Mouse (Mus musculus) c-Kit-positive CD71-negative TER-119-negative erythroid progenitor cells, embryonic 14.5 days (primary cell): ENCODE data around the gene Rara.
"Not testable (repeated sequence)": the region's sequence is repeated elsewhere in the genome, so short reads cannot be mapped to it uniquely, and the experiment has no call there.

ENCODE experiments used
- DNase-seq: peaks from one replicate; pipeline ENCODE4 v3.0.0-alpha.2; 2013; ENCODE audit warnings: low read depth

The Rara gene

GRCm38 (mm10) chr11:98922851-98923711 is 4.5 kb upstream of the Rara start:
- DNase-seq, result not testable (repeated sequence)

- DNase-seq, result no peak
Observed at GRCm38 (mm10) chr11:98924633-98925175, 2.9 kb upstream of the Rara start.

GRCm38 (mm10) chr11:98925265-98925721 is 2.3 kb upstream of the Rara start:
- no peak for DNase-seq

- DNase-seq, result no peak
Observed at GRCm38 (mm10) chr11:98925868-98926311, 1.7 kb upstream of the Rara start.

- no peak for DNase-seq
Observed at GRCm38 (mm10) chr11:98926553-98926952, 1.1 kb upstream of the Rara start.

GRCm38 (mm10) chr11:98928186-98928893 is 722 bp downstream of the Rara start:
- no peak for DNase-seq

GRCm38 (mm10) chr11:98929503-98929902 is 1.9 kb downstream of the Rara start:
- DNase-seq, result no peak

GRCm38 (mm10) chr11:98930127-98930601 is 2.5 kb downstream of the Rara start:
- DNase-seq, result no peak

GRCm38 (mm10) chr11:98930773-98931512 is 3.3 kb downstream of the Rara start:
- DNase-seq, result no peak

- no peak for DNase-seq
Observed at GRCm38 (mm10) chr11:98931513-98932292, 4.1 kb downstream of the Rara start.

- DNase-seq, result no peak
Observed at GRCm38 (mm10) chr11:98932293-98933091, 4.9 kb downstream of the Rara start.

- DNase-seq, result no peak
Observed at GRCm38 (mm10) chr11:98933151-98933550, 5.5 kb downstream of the Rara start.

GRCm38 (mm10) chr11:98933847-98934246 is 6.2 kb downstream of the Rara start:
- DNase-seq, result not testable (repeated sequence)

- DNase-seq, result no peak
Observed at GRCm38 (mm10) chr11:98934367-98934766, 6.7 kb downstream of the Rara start.

- no peak for DNase-seq
Observed at GRCm38 (mm10) chr11:98935123-98935522, 7.5 kb downstream of the Rara start.

- DNase-seq, result no peak
Observed at GRCm38 (mm10) chr11:98936170-98936569, 8.6 kb downstream of the Rara start.

- DNase-seq, result no peak
Observed at GRCm38 (mm10) chr11:98936606-98937409, 9.2 kb downstream of the Rara start.

- no peak for DNase-seq
Observed at GRCm38 (mm10) chr11:98937410-98937913, 9.8 kb downstream of the Rara start.
